Mouse (Mus musculus): Measurements from ENCODE around the gene Ric1. TPM values are rescaled to one million over a fixed set of nuclear protein-coding genes. Genes with fewer than 3 reads are reported as not detected.

Ric1 gene
- polyA plus RNA-seq, 1 experiment from 2014 or later = 18.4 TPM

- Histone ChIP-seq H3K27ac (ENCODE audit: low read depth, low read length) (no peak overlapping the region), H3K27me3 (ENCODE audit: control insufficient read depth, insufficient read depth, low read length) (no peaks in the 10 kb centered on the region), H3K4me2 (replicated peaks; ENCODE audit: low read depth, low read length) (no peak overlapping the region), H3K9me3 (ENCODE audit: control insufficient read depth, low read length) (no peaks in the 10 kb centered on the region), H3K4me3 (ENCODE audit: low read depth, low read length) (no peak overlapping the region), H3K9ac (ENCODE audit: low read depth, low read length) (no peak overlapping the region), H3K36me3 (ENCODE audit: control insufficient read depth, insufficient read depth, low read length) (0 out of 2 replicates have a peak, but pooled peaks cover 2% of the 10 kb centered on the region), H3K4me1 (replicated peaks; ENCODE audit: control insufficient read depth, insufficient read depth, low read length) (no peaks in the 10 kb centered on the region)
- ATAC-seq (ENCODE audit: low FRiP score) = no peak
- WGBS = 57% methylated on average over 5 of the region's 5 CpGs
- no peak for DNase-seq (ENCODE audit: low spot score)
These were observed 119.4 kb downstream of the Ric1 start for GRCm38 (mm10) chr19:29641510-29641909.

- DNase-seq (ENCODE audit: low spot score) = no peak
- Histone ChIP-seq H3K27me3 (ENCODE audit: control insufficient read depth, insufficient read depth, low read length) (no peaks in the 10 kb centered on the region), H3K36me3 (ENCODE audit: control insufficient read depth, insufficient read depth, low read length) (0 out of 2 replicates have a peak, but pooled peaks cover 2% of the 10 kb centered on the region), H3K4me3 (ENCODE audit: low read depth, low read length) (no peak overlapping the region), H3K27ac (ENCODE audit: low read depth, low read length) (no peak overlapping the region), H3K9me3 (ENCODE audit: control insufficient read depth, low read length) (no peaks in the 10 kb centered on the region), H3K4me2 (replicated peaks; ENCODE audit: low read depth, low read length) (no peak overlapping the region), H3K4me1 (replicated peaks; ENCODE audit: control insufficient read depth, insufficient read depth, low read length) (no peaks in the 10 kb centered on the region), H3K9ac (ENCODE audit: low read depth, low read length) (no peak overlapping the region)
- WGBS = 60% methylated on average over 6 of the region's 6 CpGs
- no peak for ATAC-seq (ENCODE audit: low FRiP score)
These were observed 120.1 kb downstream of the Ric1 start for GRCm38 (mm10) chr19:29642211-29642610.

DNA sequence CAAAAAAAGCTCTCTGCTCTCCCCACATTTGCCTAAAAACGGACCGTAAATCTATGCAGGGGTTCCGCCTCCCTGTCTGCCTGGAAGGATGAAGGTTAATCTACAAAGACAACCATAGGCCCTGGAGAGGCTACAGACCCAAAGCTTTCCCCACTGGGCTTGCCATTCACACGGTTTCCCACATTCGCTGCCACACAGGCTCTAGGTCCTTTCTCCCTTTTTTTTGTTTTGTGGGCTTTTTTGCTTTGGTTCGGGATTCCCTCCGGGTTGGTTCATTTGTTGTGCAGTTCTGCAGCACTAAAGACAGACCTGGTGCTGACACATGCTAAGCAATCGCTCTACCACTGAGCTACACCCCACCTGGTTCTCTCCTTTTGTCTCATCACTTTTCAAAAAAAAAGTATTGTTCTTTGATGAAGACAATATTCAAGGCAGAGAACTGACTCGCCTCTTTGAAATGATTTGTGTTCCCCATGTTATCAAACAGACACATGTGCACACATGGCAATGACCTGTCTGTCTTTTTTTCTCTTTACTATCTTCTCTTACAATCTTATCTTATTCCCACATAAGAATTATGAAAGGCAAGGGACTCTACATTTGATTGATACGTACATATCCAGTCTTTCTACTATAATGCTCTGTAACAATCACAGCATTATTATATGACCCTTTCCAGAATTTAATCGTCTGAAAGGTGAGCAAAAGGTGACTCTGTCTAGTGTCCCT, 121.3 kb downstream of the Ric1 start:
- H3K4me1 ChIP-seq (replicated peaks; ENCODE audit: control insufficient read depth, insufficient read depth, low read length) = no peaks in the 10 kb centered on the region
- no peak overlapping the region for H3K27ac ChIP-seq (ENCODE audit: low read depth, low read length)
- no peaks in the 10 kb centered on the region for H3K27me3 ChIP-seq (ENCODE audit: control insufficient read depth, insufficient read depth, low read length)
- no peak overlapping the region for H3K9ac ChIP-seq (ENCODE audit: low read depth, low read length)
- H3K4me2 ChIP-seq (replicated peaks; ENCODE audit: low read depth, low read length) = no peak overlapping the region
- no peak for ATAC-seq (ENCODE audit: low FRiP score)
- no peak for DNase-seq (ENCODE audit: low spot score)
- WGBS = 85% methylated on average over 11 of the region's 11 CpGs
- no peaks in the 10 kb centered on the region for H3K9me3 ChIP-seq (ENCODE audit: control insufficient read depth, low read length)
- H3K36me3 ChIP-seq (ENCODE audit: control insufficient read depth, insufficient read depth, low read length) = 0 out of 2 replicates have a peak, but pooled peaks cover 2% of the 10 kb centered on the region
- no peak overlapping the region for H3K4me3 ChIP-seq (ENCODE audit: low read depth, low read length)

DNA sequence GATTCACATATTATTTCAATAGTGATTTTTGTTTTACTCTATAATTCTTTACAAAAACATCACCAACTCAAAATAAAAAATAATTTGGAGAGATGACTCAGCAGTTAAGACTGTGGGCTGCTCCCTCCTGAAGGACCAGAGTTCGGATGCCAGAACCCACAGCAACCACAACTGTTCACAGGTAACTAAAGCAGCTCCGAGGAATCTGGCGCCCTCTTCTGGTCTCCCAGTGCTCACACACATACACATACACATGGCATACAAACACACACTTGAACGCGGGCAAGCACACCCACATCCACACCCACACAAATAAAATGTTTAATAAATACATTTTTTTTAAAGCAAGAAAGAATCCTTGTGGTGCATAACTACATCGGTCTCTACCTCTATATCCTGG, 122.7 kb downstream of the Ric1 start:
- ATAC-seq (ENCODE audit: low FRiP score) (no peak), DNase-seq (ENCODE audit: low spot score) (no peak)
- 0 out of 2 replicates have a peak, but pooled peaks cover 2% of the 10 kb centered on the region for H3K36me3 ChIP-seq (ENCODE audit: control insufficient read depth, insufficient read depth, low read length)
- no peak overlapping the region for H3K4me3 ChIP-seq (ENCODE audit: low read depth, low read length)
- H3K27ac ChIP-seq (ENCODE audit: low read depth, low read length) = no peak overlapping the region
- no peaks in the 10 kb centered on the region for H3K4me1 ChIP-seq (replicated peaks; ENCODE audit: control insufficient read depth, insufficient read depth, low read length)
- no peak overlapping the region for H3K9ac ChIP-seq (ENCODE audit: low read depth, low read length)
- WGBS = 95% methylated on average over 6 of the region's 6 CpGs
- no peaks in the 10 kb centered on the region for H3K9me3 ChIP-seq (ENCODE audit: control insufficient read depth, low read length)
- no peaks in the 10 kb centered on the region for H3K27me3 ChIP-seq (ENCODE audit: control insufficient read depth, insufficient read depth, low read length)
- H3K4me2 ChIP-seq (replicated peaks; ENCODE audit: low read depth, low read length) = no peak overlapping the region

DNA sequence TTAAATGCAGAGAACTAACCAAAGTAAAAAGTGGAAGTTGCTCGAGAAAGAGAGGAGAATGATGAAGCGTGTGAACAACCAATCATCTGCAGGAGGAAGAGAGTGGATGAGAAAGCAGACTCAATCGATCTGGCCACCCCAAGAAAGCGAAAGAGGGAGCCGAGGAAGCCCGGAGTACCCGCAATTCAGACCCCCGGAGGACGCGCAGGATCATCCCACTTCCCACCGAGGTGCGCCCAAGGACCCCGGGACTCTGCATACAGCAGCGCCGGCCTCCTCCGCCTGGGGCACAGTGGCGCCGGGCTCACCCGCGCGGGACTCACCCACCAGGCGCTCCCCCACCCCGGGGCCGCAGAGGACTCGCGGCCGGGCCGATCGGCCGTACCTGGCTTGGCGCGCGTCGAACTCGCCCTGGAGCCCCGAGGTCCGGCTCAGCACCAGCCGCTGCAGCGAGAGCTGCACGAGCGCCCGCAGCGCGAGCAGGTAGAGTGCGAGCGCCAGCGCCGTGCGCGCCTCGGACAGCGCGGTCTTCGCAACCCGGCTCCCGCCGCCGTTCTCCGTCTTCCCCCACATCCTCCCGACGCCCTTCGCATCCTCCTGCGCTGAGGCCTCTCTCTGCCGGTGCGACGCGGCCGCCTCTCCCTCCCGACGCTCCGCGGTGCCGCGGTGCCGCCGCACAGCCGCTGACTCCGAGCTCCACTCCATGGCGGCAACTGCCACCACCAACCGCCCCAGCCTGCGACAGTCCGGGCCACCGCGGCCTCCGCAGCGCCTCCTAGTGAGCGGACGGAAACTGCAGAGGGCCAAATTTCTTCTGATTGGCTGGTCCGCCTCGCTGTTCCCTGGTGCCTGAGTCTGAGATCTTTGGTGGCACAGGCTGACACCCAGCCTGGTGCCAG, 125.8 kb downstream of the Ric1 start, which contains the start of gene Ermp1:
Ermp1 (minus strand) TSS at position 765 of the 899 bp plus-strand sequence.
- peak within 1 kb of the TSS; percentile 83 for H3K4me3 ChIP-seq (ENCODE audit: low read depth, low read length)
- H3K4me2 ChIP-seq (replicated peaks; ENCODE audit: low read depth, low read length) = peak within 1 kb of the TSS; percentile 61
- ATAC-seq (ENCODE audit: low FRiP score) (peak; percentile 97), DNase-seq (ENCODE audit: low spot score) (peak; percentile 96)
- peak within 1 kb of the TSS; percentile 82 for H3K27ac ChIP-seq (ENCODE audit: low read depth, low read length)
- H3K27me3 ChIP-seq (ENCODE audit: control insufficient read depth, insufficient read depth, low read length) = no peaks in the 10 kb centered on the region
- H3K9ac ChIP-seq (ENCODE audit: low read depth, low read length) = peak within 1 kb of the TSS; percentile 90
- under 1% methylated on average over 61 of the region's 90 CpGs for WGBS
- 0 out of 2 replicates have a peak, but pooled peaks cover 2% of the 10 kb centered on the region for H3K36me3 ChIP-seq (ENCODE audit: control insufficient read depth, insufficient read depth, low read length)
- no peaks in the 10 kb centered on the region for H3K9me3 ChIP-seq (ENCODE audit: control insufficient read depth, low read length)
- no peaks in the 10 kb centered on the region for H3K4me1 ChIP-seq (replicated peaks; ENCODE audit: control insufficient read depth, insufficient read depth, low read length)

- H3K9me3 ChIP-seq (ENCODE audit: control insufficient read depth, low read length) = no peaks in the 10 kb centered on the region
- ATAC-seq (ENCODE audit: low FRiP score) = no peak
- WGBS = 29% methylated on average over 4 of the region's 4 CpGs
- H3K27ac ChIP-seq (ENCODE audit: low read depth, low read length) = no peak overlapping the region
- H3K27me3 ChIP-seq (ENCODE audit: control insufficient read depth, insufficient read depth, low read length) = no peaks in the 10 kb centered on the region
- no peak overlapping the region; the same call in 1 of the 2 replicates for H3K9ac ChIP-seq (ENCODE audit: low read depth, low read length)
- no peaks in the 10 kb centered on the region for H3K4me1 ChIP-seq (replicated peaks; ENCODE audit: control insufficient read depth, insufficient read depth, low read length)
- H3K4me2 ChIP-seq (replicated peaks; ENCODE audit: low read depth, low read length) = peak overlapping the region; percentile 5; the same call in 1 of the 2 replicates
- DNase-seq (ENCODE audit: low spot score) = no peak
- H3K36me3 ChIP-seq (ENCODE audit: control insufficient read depth, insufficient read depth, low read length) = 0 out of 2 replicates have a peak, but pooled peaks cover 2% of the 10 kb centered on the region
- no peak overlapping the region; the same call in 1 of the 2 replicates for H3K4me3 ChIP-seq (ENCODE audit: low read depth, low read length)
These were observed 126.5 kb downstream of the Ric1 start for GRCm38 (mm10) chr19:29648550-29648914.

DNA sequence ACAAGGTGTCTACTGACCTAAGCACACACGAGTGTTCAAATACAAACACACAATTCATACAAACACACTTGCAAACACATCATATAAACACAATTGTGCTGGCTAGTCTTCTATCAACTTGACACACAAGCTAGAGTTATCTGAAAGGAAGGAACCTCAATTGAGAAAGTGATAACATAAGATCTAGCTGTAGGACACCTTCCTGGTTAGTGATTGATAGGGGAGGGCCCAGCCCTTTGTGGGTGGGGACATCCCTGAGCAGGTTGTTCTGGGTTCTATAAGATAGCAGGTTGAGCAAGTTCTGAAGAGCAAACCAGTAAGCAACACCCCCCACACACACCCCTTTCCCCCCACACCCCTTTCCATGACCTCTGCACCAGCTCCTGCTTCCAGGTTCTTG, 127.6 kb downstream of the Ric1 start:
- no peak overlapping the region for H3K9ac ChIP-seq (ENCODE audit: low read depth, low read length)
- H3K4me3 ChIP-seq (ENCODE audit: low read depth, low read length) = no peak overlapping the region
- 0 out of 2 replicates have a peak, but pooled peaks cover 2% of the 10 kb centered on the region for H3K36me3 ChIP-seq (ENCODE audit: control insufficient read depth, insufficient read depth, low read length)
- H3K4me2 ChIP-seq (replicated peaks; ENCODE audit: low read depth, low read length) = no peak overlapping the region
- no peaks in the 10 kb centered on the region for H3K4me1 ChIP-seq (replicated peaks; ENCODE audit: control insufficient read depth, insufficient read depth, low read length)
- H3K9me3 ChIP-seq (ENCODE audit: control insufficient read depth, low read length) = no peaks in the 10 kb centered on the region
- ATAC-seq (ENCODE audit: low FRiP score) = no peak
- H3K27ac ChIP-seq (ENCODE audit: low read depth, low read length) = no peak overlapping the region
- WGBS = 85% methylated on average over 1 of the region's 1 CpGs
- no peaks in the 10 kb centered on the region for H3K27me3 ChIP-seq (ENCODE audit: control insufficient read depth, insufficient read depth, low read length)
- no peak for DNase-seq (ENCODE audit: low spot score)

- Histone ChIP-seq H3K36me3 (ENCODE audit: control insufficient read depth, insufficient read depth, low read length) (no peaks in the 10 kb centered on the region), H3K27me3 (ENCODE audit: control insufficient read depth, insufficient read depth, low read length) (no peaks in the 10 kb centered on the region), H3K9ac (ENCODE audit: low read depth, low read length) (no peak overlapping the region), H3K4me1 (replicated peaks; ENCODE audit: control insufficient read depth, insufficient read depth, low read length) (no peaks in the 10 kb centered on the region), H3K4me2 (replicated peaks; ENCODE audit: low read depth, low read length) (no peak overlapping the region), H3K27ac (ENCODE audit: low read depth, low read length) (no peak overlapping the region), H3K4me3 (ENCODE audit: low read depth, low read length) (no peak overlapping the region), H3K9me3 (ENCODE audit: control insufficient read depth, low read length) (no peaks in the 10 kb centered on the region)
- 95% methylated on average over 9 of the region's 9 CpGs for WGBS
- DNase-seq (ENCODE audit: low spot score) = no peak
- ATAC-seq (ENCODE audit: low FRiP score) = no peak
These were observed 131.7 kb downstream of the Ric1 start for GRCm38 (mm10) chr19:29653768-29654265.

Measured in hindbrain, embryonic 11.5 days (tissue).